Mouse (Mus musculus) kidney, adult 2 months (tissue): ENCODE results near the gene Evc2.

ENCODE experiments used
- CTCF ChIP-seq: fragments of 200-500 bp; conservative IDR thresholded peaks from 2 replicates; pipeline ENCODE4 v1.5.1; 2011; ENCODE audit warnings: low read depth, mild to moderate bottlenecking, control low read depth, low read length, moderate library complexity, mixed read lengths; ENCODE audit not compliant: insufficient read depth, insufficient read length
- POLR2A ChIP-seq: fragments of 200-500 bp; IDR thresholded peaks from one replicate; pipeline ENCODE4 v1.6.1; 2011; ENCODE audit warnings: low read depth, low read length, control low read depth

DNA sequence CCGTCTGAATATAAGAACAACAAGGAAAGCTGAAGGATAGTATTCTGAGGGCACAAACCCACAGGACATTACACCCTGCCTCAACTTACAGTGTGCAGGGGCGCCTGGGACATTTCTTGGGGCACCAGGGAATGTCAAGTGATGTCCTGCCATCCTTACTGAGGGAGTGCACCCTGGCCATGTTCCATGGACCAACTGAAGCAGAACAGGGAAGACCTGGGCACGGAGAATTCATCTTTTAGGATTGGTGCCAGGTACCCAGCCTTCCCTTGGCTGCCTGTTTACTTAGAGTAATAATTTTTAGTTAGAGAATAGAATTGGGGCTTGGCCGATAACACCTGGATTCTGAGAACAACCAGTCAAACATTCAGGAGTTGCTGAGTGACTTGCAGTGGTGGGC, 6.2 kb upstream of the Evc2 start:
- TF ChIP-seq CTCF: no peak
- no peak for TF ChIP-seq POLR2A
